Comparison of ENCODE assay signal across 8 mouse cellular contexts in genomic region chr11:60141285-60141608, GRCm38 (mm10). TPM values are rescaled to one million over a fixed set of nuclear protein-coding genes. Genes with fewer than 3 reads are reported as not detected.
DNase-seq lines count a peak whose midpoint lies in the region; ATAC-seq and TF ChIP-seq lines count a peak whose summit lies in the region.

No protein-coding gene starts in this region.

- H3K4me3 ChIP-seq in cortical plate, adult 2 months (ENCODE audit: insufficient read depth, low read length) = peak overlapping the region; percentile 76
- H3K4me3 ChIP-seq in hindbrain, postnatal 0 days (ENCODE audit: low read length) = peak overlapping the region; percentile 72
- peak overlapping the region; percentile 35 for H3K4me3 ChIP-seq in myocyte

- WGBS in hindbrain, postnatal 0 days = 4% methylated on average over 7 of the region's 7 CpGs

- H3K27me3 ChIP-seq in hindbrain, postnatal 0 days (ENCODE audit: insufficient read depth, low read length) = no peaks in the 10 kb centered on the region
- H3K27me3 ChIP-seq in myocyte (ENCODE audit: control insufficient read depth, insufficient read depth, insufficient read length) = no peaks in the 10 kb centered on the region

- H3ac ChIP-seq in myocyte (ENCODE audit: control insufficient read depth, insufficient read length) = no peak overlapping the region

- H3K27ac ChIP-seq in cortical plate, adult 2 months (ENCODE audit: insufficient read depth, low read length) = no peak overlapping the region
- H3K27ac ChIP-seq in hindbrain, postnatal 0 days = peak overlapping the region; percentile 6; the same call in 1 of the 2 replicates

- peak overlapping the region; percentile 50 for H3K9ac ChIP-seq in hindbrain, postnatal 0 days (replicated peaks; ENCODE audit: low read length)

- H3K79me2 ChIP-seq in myocyte (ENCODE audit: control insufficient read depth, insufficient read depth) = peaks cover 40% of the 10 kb centered on the region

- no peak for TF ChIP-seq CTCF in cortical plate, adult 2 months (IDR thresholded peaks at IDR 0.05; ENCODE audit: extremely low read depth, insufficient read depth, low read length)
- TF ChIP-seq CTCF in hindbrain, postnatal 0 days (IDR thresholded peaks at IDR 0.05; ENCODE audit: low read depth) = no peak

- TF ChIP-seq POLR2A in cortical plate, adult 2 months (IDR thresholded peaks at IDR 0.05; ENCODE audit: extremely low read depth, insufficient read depth, low read length) = no peak
- TF ChIP-seq POLR2A in myocyte (IDR thresholded peaks at IDR 0.05; ENCODE audit: insufficient read length, low read depth) = no peak

- peak; percentile 26 for DNase-seq in layer of hippocampus, adult 11-12 months (ENCODE audit: low spot score)
- DNase-seq in layer of hippocampus, postnatal 25 days (ENCODE audit: extremely low spot score in 1 of 2, low spot score in 1 of 2) = no peak
- DNase-seq in hindbrain, postnatal 0 days (ENCODE audit: low spot score) = peak; percentile 39
- no peak for DNase-seq in thymus, postnatal 0 days (ENCODE audit: low spot score)
- no peak for DNase-seq in kidney, postnatal 36 days
- no peak for DNase-seq in thymus, postnatal 4 days

- H3K4me2 ChIP-seq in hindbrain, postnatal 0 days (ENCODE audit: low read depth, low read length) = peak overlapping the region; percentile 83
- H3K4me2 ChIP-seq in myocyte (ENCODE audit: low read depth) = peak overlapping the region; percentile 87

- ATAC-seq in hindbrain, postnatal 0 days = peak; percentile 30; the same call in 1 of the 2 replicates

- H3K36me3 ChIP-seq in hindbrain, postnatal 0 days (ENCODE audit: insufficient read depth, low read length) = peaks cover 12% of the 10 kb centered on the region; the same call in 1 of the 2 replicates
- peaks cover 7% of the 10 kb centered on the region for H3K36me3 ChIP-seq in myocyte (ENCODE audit: control insufficient read depth, insufficient read depth)

- H3K4me1 ChIP-seq in cortical plate, adult 2 months (ENCODE audit: control insufficient read depth, insufficient read depth, low read length) = peaks cover 18% of the 10 kb centered on the region
- peaks cover 23% of the 10 kb centered on the region for H3K4me1 ChIP-seq in hindbrain, postnatal 0 days (ENCODE audit: insufficient read depth, low read length)

- H3K9me3 ChIP-seq in hindbrain, postnatal 0 days (ENCODE audit: low read length) = no peaks in the 10 kb centered on the region

TF ChIP-seq in myocyte, 11 proteins besides CTCF, POLR2A, EP300 and RAD21:
- TF ChIP-seq MYOD1 (IDR thresholded peaks at IDR 0.05; ENCODE audit: control insufficient read depth in 1 of 3, insufficient read length in 2 of 3, low read depth in 2 of 3) (no peak), CEBPB (IDR thresholded peaks at IDR 0.05; ENCODE audit: insufficient read depth, poor library complexity, severe bottlenecking) (no peak), E2F4 (IDR thresholded peaks at IDR 0.05; ENCODE audit: insufficient read depth) (no peak), USF1 (IDR thresholded peaks at IDR 0.05; ENCODE audit: low read depth) (no peak), MAX (IDR thresholded peaks at IDR 0.05; ENCODE audit: low read depth) (no peak), POLR2AphosphoS2 (IDR thresholded peaks at IDR 0.05; ENCODE audit: insufficient read length, low read depth) (no peak), REST (IDR thresholded peaks at IDR 0.05; ENCODE audit: insufficient read depth, insufficient read length) (no peak), TCF3 (IDR thresholded peaks at IDR 0.05; ENCODE audit: insufficient read length, low read depth) (no peak)

RNA-seq across cellular contexts. Expression of gene Rai1, which starts 36.4 kb away (rescaled TPM):
- total RNA-seq in layer of hippocampus, postnatal 25 days (2021) = 10 to 100 TPM; 60.2 to 76.4 TPM
- 41.8 and 41.9 TPM in 2 replicates for polyA plus RNA-seq in cortical plate, adult 2 months (2012; rRNA removed)
- total RNA-seq in hindbrain, postnatal 0 days (2014; rRNA removed) = 70.0 and 90.2 TPM in 2 replicates
- polyA plus RNA-seq in hindbrain, postnatal 0 days (2015; fragmentation: Nextera tagmentation; extraction: Ambion mirVana) = 20.8 and 24.9 TPM in 2 replicates
- 26.0 TPM for polyA plus RNA-seq in myocyte (2012; fragmentation: generic; extraction: Trizol)
- polyA plus RNA-seq in thymus, postnatal 0 days (2015; fragmentation: Nextera tagmentation; extraction: Ambion mirVana) = 29.0 and 37.0 TPM in 2 replicates

Comparison
In these comparisons a context has a peak if more than half of its experiments do, and no peak if none do; other contexts are left out.
1. DNase-seq: peak in layer of hippocampus, adult 11-12 months (single experiment) and hindbrain, postnatal 0 days (single experiment); none in layer of hippocampus, postnatal 25 days (0 of 2), thymus, postnatal 0 days (single experiment), kidney, postnatal 36 days (0 of 2) and thymus, postnatal 4 days (single experiment).
2. Peak in every context shown above with its lines, with median percentiles within 50 percentile points of each other: H3K4me3 ChIP-seq.